Mouse (Mus musculus) ES-E14 (cell line): Measurements from ENCODE around the gene Fam174b. TPM values are rescaled to one million over a fixed set of nuclear protein-coding genes. Genes with fewer than 3 reads are reported as not detected.
A peak's percentile ranks its signal among the peaks of the same experiment; 100 is the strongest.

Experiments used
- DNase-seq: peaks from one replicate; pipeline ENCODE4 v3.0.0-alpha.2; 2013; ENCODE audit warnings: low read depth, low spot score
- H3K27ac ChIP-seq: 2 replicates; pipeline ENCODE4 v1.5.1; 2012; ENCODE audit warnings: low read depth, mild to moderate bottlenecking, low read length, moderate library complexity, mixed read lengths; ENCODE audit not compliant: poor library complexity, insufficient read depth, severe bottlenecking
- H3K36me3 ChIP-seq: 2 replicates; pipeline ENCODE4 v1.6.1; 2012; ENCODE audit warnings: mild to moderate bottlenecking, low read length, moderate library complexity, mixed read lengths; ENCODE audit not compliant: control insufficient read depth, poor library complexity, insufficient read depth, severe bottlenecking
- H3K4me1 ChIP-seq, 2 experiments: fragments of 150-350 bp in 1 of 2; sonication (generic) in 1 of 2; 2 replicates each; pipeline ENCODE4 v1.6.1; 2012; ENCODE audit warnings: low read length in 2 of 2, mild to moderate bottlenecking in 1 of 2, mixed read lengths in 1 of 2; ENCODE audit not compliant: control insufficient read depth in 2 of 2, insufficient read depth in 2 of 2, poor library complexity in 1 of 2
- H3K4me3 ChIP-seq, 2 experiments: fragments of 150-350 bp in 1 of 2; sonication (generic) in 1 of 2; 2 replicates each; pipeline ENCODE4 v1.5.1; 2012; ENCODE audit warnings: low read length in 2 of 2, low read depth in 1 of 2, mild to moderate bottlenecking in 1 of 2, mixed read lengths in 1 of 2; ENCODE audit not compliant: insufficient read depth in 1 of 2, poor library complexity in 1 of 2, severe bottlenecking in 1 of 2
- H3K9ac ChIP-seq: 2 replicates; pipeline ENCODE4 v1.6.1; 2012; ENCODE audit warnings: low read depth, mild to moderate bottlenecking, low read length, mixed read lengths; ENCODE audit not compliant: poor library complexity, insufficient read depth, severe bottlenecking
- H3K9me3 ChIP-seq: fragments of 150-350 bp; sonication (generic); 2 replicates; pipeline ENCODE4 v1.6.1; 2012; ENCODE audit warnings: low read depth, mild to moderate bottlenecking, low read length; ENCODE audit not compliant: control insufficient read depth, insufficient read depth
- CHD2 ChIP-seq: IDR thresholded peaks from 2 replicates; pipeline ENCODE4 v1.6.1; 2014; ENCODE audit warnings: mild to moderate bottlenecking, low read depth, low read length, inconsistent platforms
- HCFC1 ChIP-seq: IDR thresholded peaks from 2 replicates; pipeline ENCODE4 v1.6.1; 2012; ENCODE audit warnings: low read length, inconsistent platforms, borderline replicate concordance; ENCODE audit not compliant: insufficient read depth
- MAFK ChIP-seq: IDR thresholded peaks from 2 replicates; pipeline ENCODE4 v1.6.1; 2014; ENCODE audit warnings: mild to moderate bottlenecking, low read depth, low read length, inconsistent platforms; ENCODE audit not compliant: insufficient read depth
- ZC3H11A ChIP-seq: IDR thresholded peaks from 2 replicates; pipeline ENCODE4 v1.6.1; 2012; ENCODE audit warnings: low read depth, mild to moderate bottlenecking, inconsistent platforms, low read length, borderline replicate concordance
- ZNF384 ChIP-seq: IDR thresholded peaks from 2 replicates; pipeline ENCODE4 v1.6.1; 2012; ENCODE audit warnings: low read depth, low read length, inconsistent platforms
- in situ Hi-C, 2 experiments: fragments of 600-800 bp; cut with MboI; formaldehyde crosslinking; loops; one replicate each; pipeline ENCODE4 v1.15.1; 2025; ENCODE audit warnings: low sequenced_read_pairs in 2 of 2, inconsistent platforms in 1 of 2; ENCODE audit not compliant: unreplicated experiment in 2 of 2
- total RNA-seq: library from RNA; depleted of rRNA; stranded (reverse); fragments of 300-350 nt; gene quantifications from 2 replicates; pipeline ENCODE4 v1.2.3, GENCODE M21; 2012

The Fam174b gene
- total RNA-seq, 1 experiment = 6.5 TPM

DNA sequence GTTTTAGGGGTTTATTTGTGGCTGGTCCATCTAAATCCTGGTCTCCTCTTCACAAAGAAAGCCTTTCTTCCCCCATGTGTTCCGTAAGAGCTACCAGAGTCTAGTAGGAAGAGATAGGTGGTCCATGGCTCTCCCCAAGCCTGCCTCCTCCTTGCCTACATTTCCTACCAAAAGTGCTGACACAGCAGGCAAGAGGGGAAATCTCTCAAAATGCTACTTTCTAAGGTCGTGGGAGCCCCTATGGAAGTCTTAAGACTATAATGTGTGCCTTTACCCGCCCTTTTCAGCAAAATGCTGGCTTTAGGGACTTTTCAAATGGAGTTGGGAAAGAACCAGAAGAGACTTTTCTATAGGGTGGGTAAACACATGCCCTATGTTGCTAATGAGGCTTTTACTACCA lies 37.7 kb downstream of the Fam174b start:
- in situ Hi-C loops = no loop called here
- Histone ChIP-seq H3K4me3 (no peak overlapping the region), H3K4me1 (no peaks in the 10 kb centered on the region), H3K27ac (no peak overlapping the region), H3K36me3 (no peaks in the 10 kb centered on the region), H3K9me3 (no peaks in the 10 kb centered on the region), H3K9ac (no peak overlapping the region)
- TF ChIP-seq CHD2 (no peak), MAFK (peak; percentile 71)
- DNase-seq = no peak

GRCm38 (mm10) chr7:73784736-73785428 lies 44.8 kb downstream of the Fam174b start:
- DNase-seq = no peak
- Histone ChIP-seq H3K4me1 (no peaks in the 10 kb centered on the region), H3K9me3 (no peaks in the 10 kb centered on the region), H3K27ac (no peak overlapping the region), H3K36me3 (no peaks in the 10 kb centered on the region), H3K4me3 (no peak overlapping the region), H3K9ac (no peak overlapping the region)
- no peak for TF ChIP-seq HCFC1
- TF ChIP-seq ZC3H11A = no peak
- TF ChIP-seq CHD2 = no peak
- TF ChIP-seq ZNF384 = no peak
- no peak for TF ChIP-seq MAFK
- in situ Hi-C loops = no loop called here

- no peak overlapping the region for H3K27ac ChIP-seq
- no peaks in the 10 kb centered on the region for H3K36me3 ChIP-seq
- H3K9ac ChIP-seq = no peak overlapping the region
- no peaks in the 10 kb centered on the region for H3K4me1 ChIP-seq
- in situ Hi-C loops = no loop called here
- no peak for DNase-seq
- TF ChIP-seq HCFC1 (no peak), ZNF384 (no peak), ZC3H11A (no peak), CHD2 (no peak), MAFK (no peak)
- H3K4me3 ChIP-seq = no peak overlapping the region
- no peaks in the 10 kb centered on the region for H3K9me3 ChIP-seq
Observed at GRCm38 (mm10) chr7:73785815-73786214, 45.7 kb downstream of the Fam174b start.

DNA sequence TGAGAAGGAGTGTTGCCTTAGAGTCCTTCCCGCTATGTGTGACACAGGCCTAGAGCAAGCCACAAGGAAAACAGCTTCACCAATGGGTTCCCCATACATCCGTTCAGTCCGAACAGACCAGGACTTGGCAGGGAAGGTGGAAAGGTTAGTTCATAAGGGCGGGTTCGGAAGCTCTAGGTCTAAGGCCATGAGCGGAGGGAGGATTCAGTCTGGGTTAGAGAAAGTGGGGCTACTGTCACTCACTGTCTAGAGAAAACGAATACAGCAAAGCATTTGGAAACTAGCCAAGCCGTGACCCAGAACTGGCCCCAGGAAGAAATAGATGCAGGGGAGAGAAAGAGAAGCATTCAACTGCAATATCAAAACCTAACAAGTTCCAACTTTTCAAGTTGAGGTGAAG lies 47.4 kb downstream of the Fam174b start:
- H3K9me3 ChIP-seq = no peaks in the 10 kb centered on the region
- no peak overlapping the region for H3K9ac ChIP-seq
- H3K4me3 ChIP-seq = no peak overlapping the region
- in situ Hi-C loops = no loop called here
- DNase-seq = no peak
- TF ChIP-seq ZC3H11A (no peak), HCFC1 (no peak), MAFK (no peak), CHD2 (no peak), ZNF384 (no peak)
- H3K27ac ChIP-seq = no peak overlapping the region
- H3K4me1 ChIP-seq = no peaks in the 10 kb centered on the region
- no peaks in the 10 kb centered on the region for H3K36me3 ChIP-seq

GRCm38 (mm10) chr7:73791096-73791495 lies 51.0 kb downstream of the Fam174b start:
- no peak for DNase-seq
- H3K9ac ChIP-seq = no peak overlapping the region
- TF ChIP-seq HCFC1 (no peak), ZNF384 (no peak), MAFK (no peak), CHD2 (no peak), ZC3H11A (no peak)
- H3K4me3 ChIP-seq = no peak overlapping the region
- in situ Hi-C loops = no loop called here
- H3K36me3 ChIP-seq = no peaks in the 10 kb centered on the region
- no peaks in the 10 kb centered on the region for H3K4me1 ChIP-seq
- no peak overlapping the region for H3K27ac ChIP-seq
- no peaks in the 10 kb centered on the region for H3K9me3 ChIP-seq
